Mouse (Mus musculus) heart, postnatal 4 days (tissue): Measurements from ENCODE around the gene Gm21958. TPM values are rescaled to one million over a fixed set of nuclear protein-coding genes. Genes with fewer than 3 reads are reported as not detected.

Source experiments
- total RNA-seq, 2 experiments: library from RNA; stranded (reverse); gene quantifications; 2 replicates each; pipeline ENCODE4 v1.2.3; 2021

Gene Gm21958
- total RNA-seq, 2 experiments from 2014 or later, result not detected

Other genes with a start within 250 kb of the Gm21958 start
- gene Supt20, start 21.5 kb downstream of the Gm21958 start, total RNA-seq, result 10 to 100 TPM; 49.8 to 50.5 TPM
- gene Exosc8, start 21.0 kb upstream of the Gm21958 start, total RNA-seq, result 10 to 100 TPM; 40.3 to 44.7 TPM
- gene Alg5, start 21.2 kb upstream of the Gm21958 start, total RNA-seq, result 10 to 100 TPM; 19.2 to 24.0 TPM
- gene Smad9, start 41.2 kb upstream of the Gm21958 start, total RNA-seq, result 1 to 10 TPM; 1.5 to 1.8 TPM
- 10 to 100 TPM; 23.0 to 24.6 TPM for gene Rfxap, start 93.4 kb upstream of the Gm21958 start, total RNA-seq
- gene Sertm1, start 201.5 kb upstream of the Gm21958 start, total RNA-seq, result under 1 TPM; 0.57 to 0.77 TPM